Mouse (Mus musculus) embryo, embryonic 11.5 days (tissue): ENCODE data around the gene Pip5kl1.

Experiments used
- DNase-seq: peaks from one replicate; pipeline ENCODE4 v3.0.0-alpha.2; 2012; ENCODE audit warnings: low read depth, low spot score

Pip5kl1 gene

GRCm38 (mm10) chr2:32585149-32585714 lies 10.6 kb downstream of the Pip5kl1 start:
- DNase-seq: no peak

- peak; percentile 93 for DNase-seq
Observed at GRCm38 (mm10) chr2:32586871-32587351, 12.3 kb downstream of the Pip5kl1 start, which contains the start of gene St6galnac4. TSS of gene St6galnac4 (plus strand) at chr2:32587095.

- no peak for DNase-seq
Observed at GRCm38 (mm10) chr2:32587731-32588321, 13.2 kb downstream of the Pip5kl1 start.

GRCm38 (mm10) chr2:32589213-32589795 lies 14.7 kb downstream of the Pip5kl1 start:
- no peak for DNase-seq

- DNase-seq: no peak
Observed at GRCm38 (mm10) chr2:32590224-32590623, 15.6 kb downstream of the Pip5kl1 start.

GRCm38 (mm10) chr2:32591249-32591648 lies 16.7 kb downstream of the Pip5kl1 start:
- DNase-seq: no peak

GRCm38 (mm10) chr2:32596725-32597124 lies 22.1 kb downstream of the Pip5kl1 start:
- DNase-seq: no peak

- no peak for DNase-seq
Observed at GRCm38 (mm10) chr2:32597248-32597647, 22.7 kb downstream of the Pip5kl1 start.

- no peak for DNase-seq
Observed at GRCm38 (mm10) chr2:32597699-32598098, 23.1 kb downstream of the Pip5kl1 start.

GRCm38 (mm10) chr2:32598506-32598905 lies 23.9 kb downstream of the Pip5kl1 start:
- DNase-seq: no peak

- DNase-seq: no peak
Observed at GRCm38 (mm10) chr2:32599409-32599808, 24.8 kb downstream of the Pip5kl1 start, which contains the start of gene St6galnac6. TSS of gene St6galnac6 (plus strand) at chr2:32599709.

GRCm38 (mm10) chr2:32601417-32602065 lies 26.9 kb downstream of the Pip5kl1 start:
- DNase-seq: no peak

- DNase-seq: peak; percentile 60
Observed at GRCm38 (mm10) chr2:32602600-32603054, 28.0 kb downstream of the Pip5kl1 start.

- DNase-seq: no peak
Observed at GRCm38 (mm10) chr2:32604631-32605030, 30.0 kb downstream of the Pip5kl1 start.

- DNase-seq: peak; percentile 79
Observed at GRCm38 (mm10) chr2:32606161-32607142, 31.9 kb downstream of the Pip5kl1 start.

- no peak for DNase-seq
Observed at GRCm38 (mm10) chr2:32607262-32607947, 32.8 kb downstream of the Pip5kl1 start.

- DNase-seq: peak; percentile 46
Observed at GRCm38 (mm10) chr2:32608141-32608777, 33.7 kb downstream of the Pip5kl1 start.

GRCm38 (mm10) chr2:32608778-32609435 lies 34.3 kb downstream of the Pip5kl1 start:
- DNase-seq: no peak

GRCm38 (mm10) chr2:32610610-32611229 lies 36.1 kb downstream of the Pip5kl1 start:
- no peak for DNase-seq
